In the genomic region with DNA sequence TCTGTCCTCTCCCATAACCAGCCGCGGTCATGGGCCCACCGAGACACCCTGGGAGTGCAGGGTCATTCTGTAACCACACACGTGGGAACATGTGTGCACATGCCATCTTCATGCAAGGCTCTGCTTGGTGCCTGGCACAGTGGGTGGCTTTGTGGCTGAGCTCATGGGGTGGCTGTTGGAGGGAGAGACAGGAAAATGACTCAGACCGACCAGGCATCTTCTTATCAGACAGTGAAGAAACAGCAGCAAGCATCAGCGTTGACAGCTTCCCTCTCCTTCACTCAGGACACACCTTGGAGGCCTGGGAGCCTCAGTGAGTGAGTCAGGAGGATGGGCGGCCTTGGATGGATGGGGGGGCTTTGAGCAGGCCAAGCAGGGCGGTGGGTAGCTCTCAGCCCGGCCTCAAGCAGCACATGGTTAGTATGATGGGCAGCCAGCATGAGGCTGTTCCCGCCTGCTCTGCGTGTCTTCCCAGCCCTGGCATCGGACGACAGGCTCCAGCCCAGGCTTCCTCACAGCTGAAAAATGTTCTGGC, we compare ENCODE assay signal across 11 mouse cellular contexts. TPM values are rescaled to one million over a fixed set of nuclear protein-coding genes. Genes with fewer than 3 reads are reported as not detected.
DNase-seq lines count a peak whose midpoint lies in the region; ATAC-seq lines count a peak whose summit lies in the region.
"Had no signal": no experiment of that assay in that cellular context is flagged by ENCODE, and none has a peak within 500 bp of the region (broad histone marks: within the 10 kb centered on the region; RNA-seq: fewer than 3 reads in every experiment).

No protein-coding gene starts in this region.

- intact Hi-C loops in heart, postnatal 25 days (cut with DNase I): no loop called here

- H3K9ac ChIP-seq in kidney, embryonic 15.5 days: no peak overlapping the region
- H3K9ac ChIP-seq in hindbrain, embryonic 13.5 days: no peak overlapping the region
- no peak overlapping the region for H3K9ac ChIP-seq in midbrain, embryonic 13.5 days (replicated peaks)
- H3K9ac ChIP-seq: hindbrain, embryonic 12.5 days; stomach, embryonic 15.5 days had no signal

- H3K9me3 ChIP-seq in kidney, embryonic 15.5 days (replicated peaks): no peaks in the 10 kb centered on the region
- no peaks in the 10 kb centered on the region for H3K9me3 ChIP-seq in hindbrain, embryonic 13.5 days
- H3K9me3 ChIP-seq in midbrain, embryonic 13.5 days: no peaks in the 10 kb centered on the region
- H3K9me3 ChIP-seq: hindbrain, embryonic 12.5 days; stomach, embryonic 15.5 days had no signal

- no peaks in the 10 kb centered on the region for H3K27me3 ChIP-seq in kidney, embryonic 15.5 days
- no peaks in the 10 kb centered on the region for H3K27me3 ChIP-seq in hindbrain, embryonic 13.5 days
- no peaks in the 10 kb centered on the region for H3K27me3 ChIP-seq in midbrain, embryonic 13.5 days
- H3K27me3 ChIP-seq: stomach, embryonic 15.5 days had no signal

- 76% methylated on average over 13 of the region's 13 CpGs for WGBS in kidney, embryonic 15.5 days
- WGBS in hindbrain, embryonic 13.5 days: 84% methylated on average over 13 of the region's 13 CpGs
- 87% methylated on average over 13 of the region's 13 CpGs for WGBS in midbrain, embryonic 13.5 days

- peak; percentile 1 to 2 for DNase-seq in kidney, postnatal 4 days
- peak; percentile 91 for DNase-seq in 416B (ENCODE audit: low read depth)
- DNase-seq in adrenal gland, adult 8-10 months: peak; percentile 0
- DNase-seq in heart, postnatal 25 days (ENCODE audit: low spot score): peak; percentile 28
- no peak for DNase-seq in retina, embryonic 14.5 days (ENCODE audit: low spot score)
- DNase-seq: retina, postnatal 1 day had no signal

- no peak for ATAC-seq in kidney, embryonic 15.5 days (replicated peaks; ENCODE audit: low FRiP score)
- no peak for ATAC-seq in hindbrain, embryonic 13.5 days (ENCODE audit: low FRiP score)
- no peak for ATAC-seq in midbrain, embryonic 13.5 days

- H3K27ac ChIP-seq in kidney, embryonic 15.5 days: no peak overlapping the region
- no peak overlapping the region for H3K27ac ChIP-seq in hindbrain, embryonic 13.5 days
- no peak overlapping the region for H3K27ac ChIP-seq in midbrain, embryonic 13.5 days
- H3K27ac ChIP-seq: hindbrain, embryonic 12.5 days; stomach, embryonic 15.5 days had no signal

- H3K4me1 ChIP-seq in kidney, embryonic 15.5 days: no peaks in the 10 kb centered on the region
- H3K4me1 ChIP-seq in hindbrain, embryonic 13.5 days (replicated peaks): no peaks in the 10 kb centered on the region
- H3K4me1 ChIP-seq in midbrain, embryonic 13.5 days (replicated peaks): no peaks in the 10 kb centered on the region
- H3K4me1 ChIP-seq: hindbrain, embryonic 12.5 days; stomach, embryonic 15.5 days had no signal

- H3K36me3 ChIP-seq in kidney, embryonic 15.5 days: no peaks in the 10 kb centered on the region
- no peaks in the 10 kb centered on the region for H3K36me3 ChIP-seq in hindbrain, embryonic 13.5 days
- H3K36me3 ChIP-seq in midbrain, embryonic 13.5 days: no peaks in the 10 kb centered on the region
- H3K36me3 ChIP-seq: hindbrain, embryonic 12.5 days; stomach, embryonic 15.5 days had no signal

- H3K4me3 ChIP-seq in kidney, embryonic 15.5 days (replicated peaks): no peak overlapping the region
- H3K4me3 ChIP-seq in hindbrain, embryonic 13.5 days: no peak overlapping the region
- no peak overlapping the region for H3K4me3 ChIP-seq in midbrain, embryonic 13.5 days (replicated peaks)
- H3K4me3 ChIP-seq: hindbrain, embryonic 12.5 days; stomach, embryonic 15.5 days had no signal

- no peak overlapping the region for H3K4me2 ChIP-seq in kidney, embryonic 15.5 days
- no peak overlapping the region for H3K4me2 ChIP-seq in hindbrain, embryonic 13.5 days
- no peak overlapping the region for H3K4me2 ChIP-seq in midbrain, embryonic 13.5 days (replicated peaks)
- H3K4me2 ChIP-seq: hindbrain, embryonic 12.5 days; stomach, embryonic 15.5 days had no signal

RNA-seq across cellular contexts. Expression of a gene that starts 32.9 kb away (rescaled TPM):
- 18.7 and 21.1 TPM in 2 replicates for polyA plus RNA-seq in kidney, embryonic 15.5 days (2015; fragmentation: Nextera tagmentation; extraction: Ambion mirVana)
- total RNA-seq in adrenal gland, adult 8-10 months (2022): 10 to 100 TPM; 26.8 to 54.4 (median 40.8) TPM
- 10 to 100 TPM; 18.8 to 24.6 TPM for total RNA-seq in heart, postnatal 25 days (2021)
- polyA plus RNA-seq in hindbrain, embryonic 13.5 days (2015; fragmentation: Nextera tagmentation; extraction: Ambion mirVana): 5.8 and 6.5 TPM in 2 replicates
- polyA plus RNA-seq in midbrain, embryonic 13.5 days (2015; fragmentation: Nextera tagmentation; extraction: Ambion mirVana): 4.0 and 4.5 TPM in 2 replicates
